Mouse (Mus musculus) limb, embryonic 14.5 days (tissue): ENCODE results near the gene Grin2c. TPM values are rescaled to one million over a fixed set of nuclear protein-coding genes. Genes with fewer than 3 reads are reported as not detected.

Experiments
- ATAC-seq: fragments of 200-750 bp; cut with Nextera tagmentation; 2 replicates; pipeline ENCODE4 v1.8.0; 2017; ENCODE audit warnings: low read depth, moderate number of reproducible peaks, moderate TSS enrichment; ENCODE audit not compliant: low FRiP score
- DNase-seq: peaks from one replicate; pipeline ENCODE4 v3.0.0-alpha.2; 2015; ENCODE audit warnings: low spot score
- H3K27ac ChIP-seq: fragments of 300-500 bp; sonication (generic); replicated peaks from 2 replicates; pipeline ENCODE4 v1.5.1; 2014; ENCODE audit warnings: low read depth, mild to moderate bottlenecking, low read length, moderate library complexity, mixed read lengths
- H3K27me3 ChIP-seq: fragments of 300-500 bp; sonication (generic); 2 replicates; pipeline ENCODE4 v1.6.1; 2014; ENCODE audit warnings: low read length, mixed read lengths; ENCODE audit not compliant: control insufficient read depth, insufficient read depth
- H3K36me3 ChIP-seq: fragments of 300-500 bp; sonication (generic); 2 replicates; pipeline ENCODE4 v1.6.1; 2014; ENCODE audit warnings: mild to moderate bottlenecking, low read length, moderate library complexity, mixed read lengths; ENCODE audit not compliant: control insufficient read depth, insufficient read depth
- H3K4me1 ChIP-seq: fragments of 300-500 bp; sonication (generic); 2 replicates; pipeline ENCODE4 v1.6.1; 2014; ENCODE audit warnings: antibody characterized with exemption, low read length, mixed read lengths; ENCODE audit not compliant: control insufficient read depth, insufficient read depth
- H3K4me2 ChIP-seq: fragments of 300-500 bp; sonication (generic); replicated peaks from 2 replicates; pipeline ENCODE4 v1.6.1; 2014; ENCODE audit warnings: low read depth, mild to moderate bottlenecking, low read length, moderate library complexity; ENCODE audit not compliant: severe bottlenecking
- H3K4me3 ChIP-seq: fragments of 300-500 bp; sonication (generic); replicated peaks from 2 replicates; pipeline ENCODE4 v1.5.1; 2014; ENCODE audit warnings: low read length
- H3K9ac ChIP-seq: fragments of 300-500 bp; sonication (generic); 2 replicates; pipeline ENCODE4 v1.6.1; 2014; ENCODE audit warnings: mild to moderate bottlenecking, low read depth, low read length, moderate library complexity; ENCODE audit not compliant: severe bottlenecking
- H3K9me3 ChIP-seq: fragments of 300-500 bp; sonication (generic); 2 replicates; pipeline ENCODE4 v1.6.1; 2016; ENCODE audit warnings: low read length; ENCODE audit not compliant: control insufficient read depth
- POLR2A ChIP-seq: fragments of 200-500 bp; IDR thresholded peaks from 2 replicates; pipeline ENCODE4 v1.8.0; 2012; ENCODE audit warnings: inconsistent platforms, mild to moderate bottlenecking, moderate library complexity, borderline replicate concordance; ENCODE audit not compliant: insufficient read depth, insufficient read length; ENCODE audit errors: extremely low read depth
- WGBS: fragments of 180-500 bp; shearing (Covaris S2); extraction: QIAGEN DNeasy Blood & Tissue Kit; methylation state at CpG from one replicate; pipeline ENCODE4 v1.1.7; 2014; 5-methylcytosine and 5-hydroxymethylcytosine counted together
- polyA plus RNA-seq, 2 experiments: library from polyadenylated mRNA; depleted of rRNA in 1 of 2; stranded (reverse) in 1 of 2; unstranded in 1 of 2; fragments of >200 nt; fragmentation: Nextera tagmentation in 1 of 2; extraction: Ambion mirVana in 1 of 2; gene quantifications; 2 replicates each; pipeline versions ENCODE4 v1.2.1 to v1.2.3; 2012 to 2014

The Grin2c gene
- polyA plus RNA-seq, 2 experiments: 0.21 TPM; not detected in 1

- Histone ChIP-seq H3K4me1 (peaks cover 3% of the 10 kb centered on the region; the same call in 1 of the 2 replicates), H3K9ac (no peak overlapping the region), H3K9me3 (no peaks in the 10 kb centered on the region), H3K36me3 (no peaks in the 10 kb centered on the region; the same call in 1 of the 2 replicates), H3K4me2 (no peak overlapping the region), H3K27ac (no peak overlapping the region), H3K4me3 (no peak overlapping the region), H3K27me3 (no peaks in the 10 kb centered on the region)
- TF ChIP-seq POLR2A: no peak
- 50% methylated on average over 15 of the region's 15 CpGs for WGBS
- DNase-seq (no peak), ATAC-seq (no peak)
Measured at GRCm38 (mm10) chr11:115229021-115229930, 37.8 kb downstream of the Grin2c start.

- no peak for ATAC-seq
- no peak for TF ChIP-seq POLR2A
- peaks cover 3% of the 10 kb centered on the region; the same call in 1 of the 2 replicates for H3K4me1 ChIP-seq
- DNase-seq: no peak
- H3K27ac ChIP-seq: no peak overlapping the region
- no peak overlapping the region for H3K4me2 ChIP-seq
- no peak overlapping the region for H3K9ac ChIP-seq
- H3K36me3 ChIP-seq: no peaks in the 10 kb centered on the region; the same call in 1 of the 2 replicates
- 58% methylated on average over 7 of the region's 7 CpGs for WGBS
- no peak overlapping the region for H3K4me3 ChIP-seq
- no peaks in the 10 kb centered on the region for H3K9me3 ChIP-seq
- H3K27me3 ChIP-seq: no peaks in the 10 kb centered on the region
Measured at GRCm38 (mm10) chr11:115228430-115228829, 38.6 kb downstream of the Grin2c start.

GRCm38 (mm10) chr11:115227640-115228039 lies 39.4 kb downstream of the Grin2c start:
- no peak for TF ChIP-seq POLR2A
- no peak for ATAC-seq
- Histone ChIP-seq H3K9ac (no peak overlapping the region), H3K27ac (no peak overlapping the region), H3K4me2 (no peak overlapping the region), H3K27me3 (no peaks in the 10 kb centered on the region), H3K36me3 (no peaks in the 10 kb centered on the region), H3K4me3 (no peak overlapping the region), H3K4me1 (peaks cover 6% of the 10 kb centered on the region), H3K9me3 (no peaks in the 10 kb centered on the region)
- DNase-seq: no peak
- WGBS: 30% methylated on average over 12 of the region's 12 CpGs

DNA sequence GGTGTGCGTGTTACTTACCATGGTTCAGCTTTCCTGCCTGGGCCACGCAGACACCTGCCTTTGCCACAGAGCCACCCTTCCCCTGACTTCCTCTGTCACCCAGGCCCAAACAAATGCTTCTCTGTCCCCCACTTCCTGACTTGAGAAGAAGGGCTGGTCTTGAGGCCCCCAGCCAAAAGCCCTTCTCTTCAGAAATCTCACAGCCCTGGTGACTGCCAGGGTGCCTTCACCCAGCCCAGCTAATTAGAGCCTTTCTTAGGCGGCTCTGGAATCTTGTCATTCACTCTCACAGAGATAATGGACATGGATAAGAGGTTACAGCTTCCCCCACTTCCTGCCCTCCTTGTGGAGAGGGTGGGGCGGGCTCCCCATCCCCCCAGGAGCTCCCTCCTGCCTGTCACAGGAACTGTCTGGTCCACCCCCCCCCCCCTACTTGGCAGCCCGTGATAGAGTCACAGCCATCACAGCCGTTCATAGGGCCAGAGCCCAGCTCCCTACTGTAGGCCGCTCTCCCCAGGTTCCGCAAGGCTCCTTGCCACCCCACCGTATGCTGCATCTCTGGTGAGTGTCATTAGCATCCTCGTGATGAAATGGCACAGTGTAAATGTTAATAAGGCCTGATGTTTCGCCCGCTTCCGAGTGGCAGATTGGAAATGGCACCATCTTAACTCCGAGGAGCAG lies 40.1 kb downstream of the Grin2c start:
- 49% methylated on average over 14 of the region's 14 CpGs for WGBS
- Histone ChIP-seq H3K9me3 (no peaks in the 10 kb centered on the region), H3K4me3 (no peak overlapping the region), H3K36me3 (no peaks in the 10 kb centered on the region), H3K27ac (no peak overlapping the region), H3K27me3 (no peaks in the 10 kb centered on the region), H3K4me2 (no peak overlapping the region), H3K4me1 (peaks cover 9% of the 10 kb centered on the region), H3K9ac (no peak overlapping the region)
- ATAC-seq (no peak), DNase-seq (no peak)
- no peak for TF ChIP-seq POLR2A

- no peak for TF ChIP-seq POLR2A
- DNase-seq (no peak), ATAC-seq (no peak)
- Histone ChIP-seq H3K27ac (no peak overlapping the region), H3K4me2 (no peak overlapping the region), H3K4me3 (no peak overlapping the region), H3K36me3 (no peaks in the 10 kb centered on the region; the same call in 1 of the 2 replicates), H3K9me3 (no peaks in the 10 kb centered on the region), H3K4me1 (peaks cover 9% of the 10 kb centered on the region), H3K9ac (no peak overlapping the region), H3K27me3 (no peaks in the 10 kb centered on the region)
- WGBS: 83% methylated on average over 6 of the region's 6 CpGs
Measured at GRCm38 (mm10) chr11:115225301-115225700, 41.7 kb downstream of the Grin2c start.
